8 mouse cellular contexts compared by ENCODE assay signal in the genomic region with DNA sequence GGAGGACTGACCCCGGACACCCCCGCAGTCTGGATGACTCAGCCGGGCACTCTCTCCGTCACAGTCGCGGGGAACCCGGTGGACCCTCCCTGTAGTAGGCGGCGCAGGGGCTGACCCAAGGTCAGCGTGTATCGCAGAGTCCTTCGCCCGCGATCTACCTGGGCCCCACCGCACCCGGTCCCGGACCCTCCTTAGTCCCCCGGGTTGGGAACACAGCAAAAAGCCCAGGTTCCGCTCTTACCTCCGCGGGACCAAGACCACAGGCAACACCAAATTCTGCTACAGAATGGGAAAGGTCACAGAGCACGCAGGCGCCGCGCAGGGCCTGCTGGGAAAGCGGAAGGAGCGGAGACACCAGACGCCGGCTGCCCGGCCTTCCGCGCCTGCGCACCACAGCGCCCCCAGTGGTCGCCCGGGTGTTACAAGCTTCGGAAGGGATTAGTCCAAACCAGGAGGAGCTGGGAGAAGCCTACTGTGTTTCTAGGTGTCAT. TPM values are rescaled to one million over a fixed set of nuclear protein-coding genes. Genes with fewer than 3 reads are reported as not detected.
DNase-seq lines count a peak whose midpoint lies in the region; ATAC-seq and TF ChIP-seq lines count a peak whose summit lies in the region.

A gene (minus strand): TSS at position 295 of the 491 bp plus-strand sequence.

- H3K4me1 ChIP-seq in ES-Bruce4 (ENCODE audit: control insufficient read depth, insufficient read depth, low read length) = no peaks in the 10 kb centered on the region
- H3K4me1 ChIP-seq in forebrain, embryonic 13.5 days = peaks cover 18% of the 10 kb centered on the region
- H3K4me1 ChIP-seq in liver, postnatal 0 days (ENCODE audit: insufficient read depth) = peaks cover 10% of the 10 kb centered on the region
- peaks cover 12% of the 10 kb centered on the region for H3K4me1 ChIP-seq in neural tube, embryonic 14.5 days (ENCODE audit: control insufficient read depth, insufficient read depth, low read length)

- peak; percentile 97 to 99 for DNase-seq in heart, postnatal 10 days
- DNase-seq in large intestine, adult 2 months (ENCODE audit: low read depth, low spot score) = no peak
- peak; percentile 98 for DNase-seq in liver, postnatal 0 days
- DNase-seq in testis, postnatal 10 days (ENCODE audit: low spot score) = peak; percentile 99

- no peaks in the 10 kb centered on the region for H3K9me3 ChIP-seq in ES-Bruce4 (replicated peaks; ENCODE audit: control insufficient read depth, insufficient read depth, low read length, poor library complexity, severe bottlenecking)
- H3K9me3 ChIP-seq in forebrain, embryonic 13.5 days (replicated peaks) = no peaks in the 10 kb centered on the region
- no peaks in the 10 kb centered on the region for H3K9me3 ChIP-seq in liver, postnatal 0 days (ENCODE audit: low read length)
- H3K9me3 ChIP-seq in neural tube, embryonic 14.5 days (ENCODE audit: control insufficient read depth, low read length) = no peaks in the 10 kb centered on the region

- TF ChIP-seq EP300 in ES-Bruce4 (IDR thresholded peaks at IDR 0.05; ENCODE audit: insufficient read depth, low read depth, low read length) = no peak
- TF ChIP-seq EP300 in liver, postnatal 0 days (IDR thresholded peaks at IDR 0.05; ENCODE audit: low read depth) = peak; percentile 65; the same call in 1 of the 2 replicates

- H3K4me2 ChIP-seq in forebrain, embryonic 13.5 days = peak within 1 kb of the TSS; percentile 96
- peak within 1 kb of the TSS; percentile 79 for H3K4me2 ChIP-seq in liver, postnatal 0 days (ENCODE audit: low read depth, low read length)
- peak within 1 kb of the TSS; percentile 74 for H3K4me2 ChIP-seq in neural tube, embryonic 14.5 days (ENCODE audit: low read depth, low read length)

- TF ChIP-seq POLR2A in ES-Bruce4 (IDR thresholded peaks at IDR 0.05; ENCODE audit: insufficient read depth, low read length) = peak; percentile 34

- intact Hi-C loops in heart, postnatal 10 days (cut with DNase I) = no loop called here

- peak within 1 kb of the TSS; percentile 98 for H3K4me3 ChIP-seq in ES-Bruce4 (ENCODE audit: low read depth, low read length)
- H3K4me3 ChIP-seq in forebrain, embryonic 13.5 days = peak within 1 kb of the TSS; percentile 78
- H3K4me3 ChIP-seq in liver, postnatal 0 days (ENCODE audit: low read depth, low read length) = peak within 1 kb of the TSS; percentile 77
- H3K4me3 ChIP-seq in neural tube, embryonic 14.5 days (ENCODE audit: low read depth, low read length) = peak within 1 kb of the TSS; percentile 65

- H3K9ac ChIP-seq in ES-Bruce4 (ENCODE audit: low read depth, poor library complexity, severe bottlenecking) = peak within 1 kb of the TSS; percentile 85
- peak within 1 kb of the TSS; percentile 92 for H3K9ac ChIP-seq in forebrain, embryonic 13.5 days
- peak within 1 kb of the TSS; percentile 92 for H3K9ac ChIP-seq in liver, postnatal 0 days (replicated peaks)
- H3K9ac ChIP-seq in neural tube, embryonic 14.5 days (replicated peaks; ENCODE audit: low read depth, low read length) = peak within 1 kb of the TSS; percentile 65

- no peaks in the 10 kb centered on the region for H3K27me3 ChIP-seq in ES-Bruce4 (ENCODE audit: control insufficient read depth, insufficient read depth, low read length, poor library complexity, severe bottlenecking)
- no peaks in the 10 kb centered on the region for H3K27me3 ChIP-seq in forebrain, embryonic 13.5 days
- H3K27me3 ChIP-seq in liver, postnatal 0 days (ENCODE audit: insufficient read depth, low read length) = no peaks in the 10 kb centered on the region
- no peaks in the 10 kb centered on the region for H3K27me3 ChIP-seq in neural tube, embryonic 14.5 days (ENCODE audit: control insufficient read depth, insufficient read depth, low read length)

- peaks cover 2% of the 10 kb centered on the region; the same call in 1 of the 2 replicates for H3K36me3 ChIP-seq in ES-Bruce4 (ENCODE audit: control insufficient read depth, insufficient read depth, low read length, poor library complexity, severe bottlenecking)
- peaks cover 16% of the 10 kb centered on the region for H3K36me3 ChIP-seq in forebrain, embryonic 13.5 days (ENCODE audit: poor library complexity, severe bottlenecking)
- H3K36me3 ChIP-seq in liver, postnatal 0 days (replicated peaks; ENCODE audit: insufficient read depth, low read length) = peaks cover 10% of the 10 kb centered on the region
- peaks cover 2% of the 10 kb centered on the region for H3K36me3 ChIP-seq in neural tube, embryonic 14.5 days (ENCODE audit: control insufficient read depth, insufficient read depth, low read length)

- TF ChIP-seq CTCF in ES-Bruce4 (IDR thresholded peaks at IDR 0.05; ENCODE audit: low read depth, low read length) = peak; percentile 78
- peak; percentile 99 for TF ChIP-seq CTCF in liver, postnatal 0 days (IDR thresholded peaks at IDR 0.05; ENCODE audit: low read depth)

- peak; percentile 83 for ATAC-seq in cerebellum, adult (ENCODE audit: insufficient number of reproducible peaks, low FRiP score, low TSS enrichment)
- ATAC-seq in forebrain, embryonic 13.5 days = peak; percentile 94
- ATAC-seq in liver, postnatal 0 days = peak; percentile 96
- peak; percentile 93 for ATAC-seq in neural tube, embryonic 14.5 days (ENCODE audit: low read depth)

- under 1% methylated on average over 37 of the region's 37 CpGs for WGBS in forebrain, embryonic 13.5 days
- under 1% methylated on average over 37 of the region's 37 CpGs for WGBS in large intestine, adult 2 months
- under 1% methylated on average over 37 of the region's 37 CpGs for WGBS in liver, postnatal 0 days (ENCODE audit: insufficient replicate concordance)
- WGBS in neural tube, embryonic 14.5 days = 0% methylated on average over 37 of the region's 37 CpGs

- H3K27ac ChIP-seq in ES-Bruce4 (ENCODE audit: insufficient read depth, low read length) = no peak within 1 kb of the TSS
- no peak within 1 kb of the TSS; the same call in 1 of the 2 replicates for H3K27ac ChIP-seq in forebrain, embryonic 13.5 days
- H3K27ac ChIP-seq in liver, postnatal 0 days (ENCODE audit: low read depth) = peak within 1 kb of the TSS; percentile 83
- H3K27ac ChIP-seq in neural tube, embryonic 14.5 days (ENCODE audit: low read depth, low read length) = no peak within 1 kb of the TSS

RNA-seq across cellular contexts. Expression of the gene that starts here (rescaled TPM):
- 386 and 394 TPM in 2 replicates for polyA plus RNA-seq in ES-Bruce4 (2011; ENCODE audit: insufficient read depth, insufficient read length, low read depth, missing spikeins)
- polyA plus RNA-seq in forebrain, embryonic 13.5 days (2015; fragmentation: Nextera tagmentation; extraction: Ambion mirVana) = 677 and 746 TPM in 2 replicates
- 1,000 to 10,000 TPM; 1,429 to 1,432 TPM for total RNA-seq in heart, postnatal 10 days (2021)
- polyA plus RNA-seq in large intestine, adult 2 months (2012; rRNA removed) = 111 and 121 TPM in 2 replicates
- 676 and 694 TPM in 2 replicates for polyA plus RNA-seq in liver, postnatal 0 days (2015; fragmentation: Nextera tagmentation; extraction: Ambion mirVana)
- polyA plus RNA-seq in neural tube, embryonic 14.5 days (2014; fragmentation: Nextera tagmentation; extraction: Ambion mirVana) = 737 and 896 TPM in 2 replicates
